Mouse (Mus musculus) testis, postnatal 14 days (tissue): ENCODE results near the gene Speer1.
"Not testable (repeated sequence)": the region's sequence is repeated elsewhere in the genome, so short reads cannot be mapped to it uniquely, and the experiment has no call there.

Source experiments
- DNase-seq: peaks from one replicate; pipeline ENCODE4 v3.0.0; 2021; ENCODE audit warnings: low spot score

Gene Speer1

DNA sequence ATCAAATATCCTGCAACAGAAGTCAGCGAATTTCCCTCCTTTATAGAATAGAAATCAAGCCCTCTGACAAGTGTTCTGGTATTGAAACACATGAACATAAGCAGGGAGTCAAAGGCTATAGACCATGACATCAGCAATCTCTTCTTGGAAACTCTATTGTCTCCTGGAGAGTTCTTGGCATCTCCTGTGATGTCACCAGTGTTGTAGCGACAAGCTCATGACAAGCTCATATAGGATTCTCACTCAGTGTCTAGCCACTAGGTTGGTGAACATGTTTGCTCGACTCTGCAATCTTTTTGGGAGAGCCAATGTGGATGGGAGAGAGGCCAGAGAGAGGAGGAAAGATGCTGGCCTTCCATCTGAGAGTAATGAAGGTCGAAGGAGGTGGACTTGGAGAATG is at the start of gene Speer1:
TSS of gene Speer1 (plus strand) at position 301 of the 400 bp plus-strand sequence.
- not testable (repeated sequence) for DNase-seq
